Mouse (Mus musculus) limb, embryonic 12.5 days (tissue): Measurements from ENCODE around the gene Bmpr2. TPM values are rescaled to one million over a fixed set of nuclear protein-coding genes. Genes with fewer than 3 reads are reported as not detected.
A peak's percentile ranks its signal among the peaks of the same experiment; 100 is the strongest.

ENCODE experiments used
- ATAC-seq: fragments of 200-750 bp; cut with Nextera tagmentation; 2 replicates; pipeline ENCODE4 v1.8.0; 2017; ENCODE audit warnings: low read depth, moderate TSS enrichment; ENCODE audit not compliant: insufficient number of reproducible peaks, insufficient read depth, low FRiP score, low TSS enrichment
- H3K27ac ChIP-seq: fragments of 300-500 bp; sonication (generic); 2 replicates; pipeline ENCODE4 v1.5.1; 2016; ENCODE audit warnings: mild to moderate bottlenecking, moderate library complexity
- H3K27me3 ChIP-seq: fragments of 300-500 bp; sonication (generic); 2 replicates; pipeline ENCODE4 v1.6.1; 2016; ENCODE audit warnings: mild to moderate bottlenecking, moderate library complexity
- H3K36me3 ChIP-seq: fragments of 300-500 bp; sonication (generic); 2 replicates; pipeline ENCODE4 v1.6.1; 2016; ENCODE audit warnings: mild to moderate bottlenecking, moderate library complexity
- H3K4me1 ChIP-seq: fragments of 300-500 bp; sonication (generic); replicated peaks from 2 replicates; pipeline ENCODE4 v1.6.1; 2016
- H3K4me2 ChIP-seq: fragments of 300-500 bp; sonication (generic); 2 replicates; pipeline ENCODE4 v1.6.1; 2016; ENCODE audit warnings: mild to moderate bottlenecking, moderate library complexity
- H3K4me3 ChIP-seq: fragments of 300-500 bp; sonication (generic); replicated peaks from 2 replicates; pipeline ENCODE4 v1.5.1; 2016; ENCODE audit warnings: mild to moderate bottlenecking
- H3K9ac ChIP-seq: fragments of 300-500 bp; sonication (generic); replicated peaks from 2 replicates; pipeline ENCODE4 v1.6.1; 2016; ENCODE audit warnings: mild to moderate bottlenecking, moderate library complexity
- H3K9me3 ChIP-seq: fragments of 300-500 bp; sonication (generic); 2 replicates; pipeline ENCODE4 v1.6.1; 2016; ENCODE audit warnings: mild to moderate bottlenecking, moderate library complexity
- WGBS: fragments of 180-500 bp; shearing (Covaris S2); methylation state at CpG from one replicate; pipeline ENCODE4 v1.1.7; 2016; 5-methylcytosine and 5-hydroxymethylcytosine counted together
- polyA plus RNA-seq: library from polyadenylated mRNA; unstranded; fragments of >200 nt; fragmentation: Nextera tagmentation; extraction: Ambion mirVana; gene quantifications from 2 replicates; pipeline ENCODE4 v1.2.1, GENCODE M21; 2016

The Bmpr2 gene
- polyA plus RNA-seq, 1 experiment from 2014 or later = 11.0 TPM

GRCm38 (mm10) chr1:59913195-59913868 lies 150.1 kb downstream of the Bmpr2 start:
- peaks cover 25% of the 10 kb centered on the region for H3K4me1 ChIP-seq
- peak overlapping the region; percentile 63 for H3K4me2 ChIP-seq
- H3K9ac ChIP-seq = peak overlapping the region; percentile 96
- no peaks in the 10 kb centered on the region for H3K27me3 ChIP-seq
- ATAC-seq = peak; percentile 53
- under 1% methylated on average over 75 of the region's 98 CpGs for WGBS
- no peaks in the 10 kb centered on the region for H3K9me3 ChIP-seq
- H3K4me3 ChIP-seq = peak overlapping the region; percentile 99
- H3K36me3 ChIP-seq = no peaks in the 10 kb centered on the region
- peak overlapping the region; percentile 97 for H3K27ac ChIP-seq

GRCm38 (mm10) chr1:59913869-59914225 lies 150.6 kb downstream of the Bmpr2 start:
- Histone ChIP-seq H3K36me3 (no peaks in the 10 kb centered on the region), H3K9ac (peak overlapping the region; percentile 96), H3K4me1 (peaks cover 25% of the 10 kb centered on the region), H3K4me3 (peak overlapping the region; percentile 99), H3K27ac (peak overlapping the region; percentile 97), H3K27me3 (no peaks in the 10 kb centered on the region), H3K4me2 (peak overlapping the region; percentile 63), H3K9me3 (no peaks in the 10 kb centered on the region)
- no peak for ATAC-seq
- 3% methylated on average over 12 of the region's 12 CpGs for WGBS

GRCm38 (mm10) chr1:59914799-59915198 lies 151.6 kb downstream of the Bmpr2 start:
- Histone ChIP-seq H3K27me3 (no peaks in the 10 kb centered on the region), H3K27ac (no peak overlapping the region), H3K9ac (no peak overlapping the region), H3K4me2 (peak overlapping the region; percentile 63), H3K9me3 (no peaks in the 10 kb centered on the region), H3K4me1 (peaks cover 25% of the 10 kb centered on the region), H3K36me3 (no peaks in the 10 kb centered on the region), H3K4me3 (peak overlapping the region; percentile 99)
- WGBS = 77% methylated on average over 3 of the region's 3 CpGs
- ATAC-seq = no peak

DNA sequence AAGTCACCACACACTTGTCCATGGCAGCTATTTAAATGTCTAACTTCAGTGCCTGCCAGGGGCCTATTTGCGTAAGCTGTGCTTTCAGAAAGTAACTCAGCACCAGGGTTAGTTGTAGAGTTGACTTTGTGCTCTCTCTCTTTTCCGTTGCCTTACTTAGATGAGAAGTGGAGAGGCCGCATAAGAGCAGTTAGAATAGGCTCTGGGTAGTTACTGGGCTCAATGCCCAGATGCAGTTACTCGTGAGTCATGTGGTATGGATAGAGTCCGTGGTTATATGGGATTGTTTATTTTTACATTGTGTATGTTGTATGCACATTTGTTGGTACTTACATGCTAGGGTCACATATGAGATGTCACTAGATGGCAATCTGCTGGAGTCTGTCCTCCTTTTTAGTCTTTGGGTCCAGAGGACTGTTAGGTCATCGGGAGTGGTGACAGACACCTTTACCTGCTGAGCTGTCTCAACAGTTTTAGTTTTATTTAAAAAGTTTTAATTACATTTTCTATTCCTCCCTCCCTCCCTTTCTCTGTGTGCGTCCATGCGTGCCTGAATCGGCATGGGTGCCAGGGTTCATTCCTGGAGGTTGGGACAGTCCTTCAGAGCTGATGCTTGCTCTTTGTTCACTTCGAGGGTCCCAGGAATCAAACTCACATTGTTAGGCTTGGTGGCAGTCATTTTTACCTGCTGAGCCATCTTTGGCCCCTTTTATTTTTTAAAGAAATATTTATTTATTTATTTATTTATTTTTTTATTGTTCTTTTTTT lies 152.8 kb downstream of the Bmpr2 start:
- no peaks in the 10 kb centered on the region for H3K36me3 ChIP-seq
- no peak overlapping the region for H3K27ac ChIP-seq
- no peaks in the 10 kb centered on the region for H3K9me3 ChIP-seq
- no peak for ATAC-seq
- no peak overlapping the region for H3K4me3 ChIP-seq
- H3K4me1 ChIP-seq = peaks cover 25% of the 10 kb centered on the region
- no peak overlapping the region for H3K4me2 ChIP-seq
- 90% methylated on average over 10 of the region's 10 CpGs for WGBS
- H3K9ac ChIP-seq = no peak overlapping the region
- H3K27me3 ChIP-seq = no peaks in the 10 kb centered on the region

GRCm38 (mm10) chr1:59917401-59917800 lies 154.2 kb downstream of the Bmpr2 start:
- no peak for ATAC-seq
- H3K4me3 ChIP-seq = no peak overlapping the region
- H3K9ac ChIP-seq = no peak overlapping the region
- no peaks in the 10 kb centered on the region for H3K36me3 ChIP-seq
- WGBS = 73% methylated on average over 3 of the region's 3 CpGs
- H3K27ac ChIP-seq = no peak overlapping the region
- H3K4me1 ChIP-seq = peaks cover 25% of the 10 kb centered on the region
- H3K4me2 ChIP-seq = no peak overlapping the region
- no peaks in the 10 kb centered on the region for H3K9me3 ChIP-seq
- H3K27me3 ChIP-seq = no peaks in the 10 kb centered on the region

DNA sequence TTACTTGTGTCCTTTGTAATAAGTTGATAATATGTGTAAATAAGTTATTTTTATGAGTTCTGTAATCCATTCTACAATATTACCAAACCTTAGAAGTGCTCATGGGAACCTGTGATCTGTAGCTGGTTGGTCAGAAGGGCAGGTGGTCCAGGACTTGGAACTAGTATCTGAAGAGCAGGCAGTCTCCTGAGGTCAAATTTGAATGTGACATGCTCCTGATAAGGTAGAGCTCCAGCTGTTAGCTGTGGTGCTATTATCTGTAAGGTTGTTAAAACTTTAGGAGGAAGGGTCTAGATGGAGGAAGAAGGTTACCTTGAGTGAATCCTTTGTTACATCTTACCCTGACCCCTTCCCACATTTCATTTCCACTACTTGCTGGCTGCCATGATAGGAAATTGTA lies 154.9 kb downstream of the Bmpr2 start:
- H3K27me3 ChIP-seq = no peaks in the 10 kb centered on the region
- no peak overlapping the region for H3K9ac ChIP-seq
- no peak overlapping the region for H3K27ac ChIP-seq
- H3K9me3 ChIP-seq = no peaks in the 10 kb centered on the region
- H3K4me1 ChIP-seq = peaks cover 25% of the 10 kb centered on the region
- ATAC-seq = no peak
- no peak overlapping the region for H3K4me3 ChIP-seq
- H3K36me3 ChIP-seq = no peaks in the 10 kb centered on the region
- no peak overlapping the region for H3K4me2 ChIP-seq

DNA sequence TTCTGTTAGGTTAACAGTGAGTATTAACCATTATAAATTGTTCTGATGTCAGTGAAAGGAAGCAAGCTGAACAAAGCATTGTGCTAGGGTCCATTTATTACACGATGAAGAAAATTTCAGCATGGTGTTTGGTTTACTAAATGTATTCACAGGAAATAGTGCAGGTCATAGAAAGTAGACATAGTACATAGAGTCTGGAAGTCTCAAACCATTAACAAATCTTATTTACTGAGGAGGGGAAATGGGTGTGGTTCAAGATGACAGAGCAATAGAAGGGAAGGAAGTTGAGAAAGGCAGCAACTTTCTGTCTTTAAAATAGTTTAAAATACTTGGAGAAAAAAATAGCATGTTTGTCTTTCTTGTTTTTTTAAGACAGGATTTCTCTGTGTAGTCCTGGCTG lies 160.0 kb downstream of the Bmpr2 start:
- Histone ChIP-seq H3K4me2 (no peak overlapping the region), H3K27me3 (no peaks in the 10 kb centered on the region), H3K9me3 (no peaks in the 10 kb centered on the region), H3K4me3 (no peak overlapping the region), H3K36me3 (no peaks in the 10 kb centered on the region), H3K27ac (no peak overlapping the region), H3K4me1 (no peaks in the 10 kb centered on the region), H3K9ac (no peak overlapping the region)
- no peak for ATAC-seq
- WGBS = 83% methylated on average over 1 of the region's 1 CpGs

- Histone ChIP-seq H3K4me1 (no peaks in the 10 kb centered on the region), H3K36me3 (no peaks in the 10 kb centered on the region), H3K9me3 (no peaks in the 10 kb centered on the region), H3K9ac (no peak overlapping the region), H3K27ac (no peak overlapping the region), H3K27me3 (no peaks in the 10 kb centered on the region), H3K4me2 (no peak overlapping the region), H3K4me3 (no peak overlapping the region)
- no peak for ATAC-seq
- 83% methylated on average over 1 of the region's 1 CpGs for WGBS
Measured at GRCm38 (mm10) chr1:59923673-59924072, 160.5 kb downstream of the Bmpr2 start.

- H3K4me2 ChIP-seq = no peak overlapping the region
- H3K4me1 ChIP-seq = no peaks in the 10 kb centered on the region
- ATAC-seq = no peak
- WGBS = 97% methylated on average over 2 of the region's 2 CpGs
- H3K27me3 ChIP-seq = no peaks in the 10 kb centered on the region
- H3K4me3 ChIP-seq = no peak overlapping the region
- H3K27ac ChIP-seq = no peak overlapping the region
- no peak overlapping the region for H3K9ac ChIP-seq
- H3K36me3 ChIP-seq = no peaks in the 10 kb centered on the region
- no peaks in the 10 kb centered on the region for H3K9me3 ChIP-seq
Measured at GRCm38 (mm10) chr1:59924411-59924810, 161.2 kb downstream of the Bmpr2 start.

DNA sequence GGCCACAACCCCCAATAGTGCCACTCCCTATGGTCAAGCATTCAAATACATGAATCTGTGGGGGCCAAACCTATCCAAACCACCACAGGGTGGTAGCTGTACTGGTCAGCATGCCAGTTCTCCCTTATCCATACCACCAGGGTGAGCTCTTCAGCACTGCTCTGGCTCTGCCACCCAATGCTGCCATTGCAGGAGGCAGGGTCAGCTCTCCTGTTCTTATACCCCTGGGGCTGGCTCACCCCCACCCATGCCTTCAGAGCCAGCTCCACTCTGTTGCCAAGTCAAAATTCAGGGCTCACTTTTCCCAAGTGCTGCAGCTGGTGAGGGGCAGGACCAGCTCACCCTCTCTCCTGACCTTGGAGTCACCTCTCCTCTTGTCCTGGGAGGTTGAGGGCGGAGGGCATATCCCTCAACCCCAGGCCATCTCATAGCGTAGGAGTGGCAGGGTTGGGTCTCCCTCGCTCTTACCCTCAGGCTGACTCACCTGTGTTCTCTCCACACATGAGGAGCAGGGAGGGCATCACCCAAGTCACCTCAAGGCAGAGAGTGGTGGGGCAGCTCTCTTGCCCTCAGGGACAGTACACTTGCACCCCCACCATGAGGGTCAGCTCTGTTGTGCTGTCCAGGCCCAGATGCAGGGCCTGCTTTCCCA lies 162.9 kb downstream of the Bmpr2 start:
- no peak overlapping the region for H3K9ac ChIP-seq
- H3K9me3 ChIP-seq = no peaks in the 10 kb centered on the region
- H3K4me2 ChIP-seq = no peak overlapping the region
- H3K4me1 ChIP-seq = no peaks in the 10 kb centered on the region
- 89% methylated on average over 3 of the region's 3 CpGs for WGBS
- H3K27me3 ChIP-seq = no peaks in the 10 kb centered on the region
- ATAC-seq = no peak
- H3K36me3 ChIP-seq = no peaks in the 10 kb centered on the region
- H3K27ac ChIP-seq = no peak overlapping the region
- no peak overlapping the region for H3K4me3 ChIP-seq

DNA sequence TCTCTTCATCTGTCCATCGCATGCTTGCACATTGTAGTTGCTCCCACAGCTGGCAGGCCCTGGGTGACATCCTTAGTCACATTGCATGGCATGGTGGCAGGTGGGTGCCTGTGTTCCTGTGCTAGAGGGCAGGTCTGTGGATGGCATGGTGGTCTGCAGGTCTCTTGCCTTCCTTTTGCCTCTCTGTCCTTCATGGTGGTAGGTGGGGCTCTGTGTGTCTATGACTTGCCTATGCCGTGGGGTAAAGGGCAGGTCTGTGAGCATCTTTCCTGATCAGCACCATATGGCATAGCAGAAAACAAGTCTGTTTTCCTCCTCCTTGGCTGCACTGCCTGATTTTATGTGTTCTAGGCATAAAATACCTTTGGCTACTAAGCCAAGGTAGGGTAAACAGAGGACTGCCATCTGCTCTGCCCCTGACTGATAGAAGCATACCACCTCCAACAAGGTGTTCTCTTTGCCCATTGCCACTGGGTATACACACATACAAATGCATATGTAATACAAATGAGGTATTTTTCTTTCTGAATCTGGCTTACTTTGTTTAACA lies 164.0 kb downstream of the Bmpr2 start:
- no peak overlapping the region for H3K4me3 ChIP-seq
- no peaks in the 10 kb centered on the region for H3K27me3 ChIP-seq
- H3K36me3 ChIP-seq = no peaks in the 10 kb centered on the region
- H3K27ac ChIP-seq = no peak overlapping the region
- no peaks in the 10 kb centered on the region for H3K9me3 ChIP-seq
- no peaks in the 10 kb centered on the region for H3K4me1 ChIP-seq
- ATAC-seq = no peak
- no peak overlapping the region for H3K9ac ChIP-seq
- WGBS = 66% methylated on average over 2 of the region's 2 CpGs
- H3K4me2 ChIP-seq = no peak overlapping the region
